Mouse (Mus musculus) cortical plate, adult 2 months (tissue): ENCODE results near the gene Ric3. TPM values are rescaled to one million over a fixed set of nuclear protein-coding genes. Genes with fewer than 3 reads are reported as not detected.

ENCODE experiments used
- H3K27ac ChIP-seq: fragments of 200-500 bp; 2 replicates; pipeline ENCODE4 v1.5.1; 2012; ENCODE audit warnings: low read length, control low read depth, inconsistent platforms; ENCODE audit not compliant: insufficient read depth
- H3K4me1 ChIP-seq: fragments of 200-500 bp; 2 replicates; pipeline ENCODE4 v1.6.1; 2011; ENCODE audit warnings: low read length; ENCODE audit not compliant: control insufficient read depth, insufficient read depth
- H3K4me3 ChIP-seq: fragments of 200-500 bp; 2 replicates; pipeline ENCODE4 v1.5.1; 2011; ENCODE audit warnings: mild to moderate bottlenecking, low read length, control low read depth; ENCODE audit not compliant: insufficient read depth
- CTCF ChIP-seq: fragments of 200-500 bp; IDR thresholded peaks from 2 replicates; pipeline ENCODE4 v1.5.1; 2011; ENCODE audit warnings: mild to moderate bottlenecking, control low read depth, low read length; ENCODE audit not compliant: insufficient read depth; ENCODE audit errors: extremely low read depth
- POLR2A ChIP-seq: fragments of 200-500 bp; IDR thresholded peaks from 2 replicates; pipeline ENCODE4 v1.6.1; 2011; ENCODE audit warnings: mild to moderate bottlenecking, low read length, control low read depth; ENCODE audit not compliant: insufficient read depth; ENCODE audit errors: extremely low read depth
- polyA plus RNA-seq: library from polyadenylated mRNA; depleted of rRNA; stranded (reverse); fragments of >200 nt; gene quantifications from 2 replicates; pipeline ENCODE4 v1.2.3, GENCODE M21; 2012

Ric3 gene
- polyA plus RNA-seq, 1 experiment: 42.7 TPM

GRCm38 (mm10) chr7:109010720-109011595 lies 72.2 kb downstream of the Ric3 start:
- H3K4me1 ChIP-seq: peaks cover 11% of the 10 kb centered on the region
- peak overlapping the region; percentile 83 for H3K27ac ChIP-seq
- TF ChIP-seq POLR2A (0 out of 2 replicates have a peak, but pooled peaks have one; percentile 17), CTCF (no peak)
- H3K4me3 ChIP-seq: peak overlapping the region; percentile 53

GRCm38 (mm10) chr7:109009260-109009659 lies 73.9 kb downstream of the Ric3 start:
- H3K4me1 ChIP-seq: peaks cover 6% of the 10 kb centered on the region
- H3K4me3 ChIP-seq: no peak overlapping the region
- no peak for TF ChIP-seq POLR2A
- TF ChIP-seq CTCF: no peak
- no peak overlapping the region for H3K27ac ChIP-seq

GRCm38 (mm10) chr7:109003653-109004052 lies 79.5 kb downstream of the Ric3 start:
- no peak overlapping the region for H3K4me3 ChIP-seq
- H3K27ac ChIP-seq: no peak overlapping the region
- H3K4me1 ChIP-seq: peaks cover 1% of the 10 kb centered on the region; the same call in 1 of the 2 replicates
- no peak for TF ChIP-seq CTCF
- no peak for TF ChIP-seq POLR2A

- H3K4me1 ChIP-seq: peaks cover 1% of the 10 kb centered on the region; the same call in 1 of the 2 replicates
- H3K4me3 ChIP-seq: no peak overlapping the region
- no peak overlapping the region for H3K27ac ChIP-seq
- TF ChIP-seq POLR2A: no peak
- no peak for TF ChIP-seq CTCF
These were observed 81.2 kb downstream of the Ric3 start for GRCm38 (mm10) chr7:109001971-109002370.

- Histone ChIP-seq H3K4me1 (peaks cover 1% of the 10 kb centered on the region; the same call in 1 of the 2 replicates), H3K4me3 (no peak overlapping the region), H3K27ac (peak overlapping the region; percentile 62; the same call in 1 of the 2 replicates)
- TF ChIP-seq CTCF (peak; percentile 29; the same call in 1 of the 2 replicates), POLR2A (no peak)
These were observed 82.7 kb downstream of the Ric3 start for GRCm38 (mm10) chr7:109000315-109000954.

- Histone ChIP-seq H3K4me3 (no peak overlapping the region), H3K4me1 (peaks cover 4% of the 10 kb centered on the region; the same call in 1 of the 2 replicates), H3K27ac (no peak overlapping the region)
- TF ChIP-seq POLR2A (no peak), CTCF (no peak)
These were observed 87.0 kb downstream of the Ric3 start for GRCm38 (mm10) chr7:108996156-108996555.

- Histone ChIP-seq H3K27ac (no peak overlapping the region), H3K4me3 (no peak overlapping the region), H3K4me1 (0 out of 2 replicates have a peak, but pooled peaks cover 3% of the 10 kb centered on the region)
- TF ChIP-seq POLR2A (no peak), CTCF (no peak)
These were observed 89.2 kb downstream of the Ric3 start for GRCm38 (mm10) chr7:108993881-108994291.

GRCm38 (mm10) chr7:108993230-108993629 lies 89.9 kb downstream of the Ric3 start:
- 0 out of 2 replicates have a peak, but pooled peaks cover 3% of the 10 kb centered on the region for H3K4me1 ChIP-seq
- TF ChIP-seq POLR2A (no peak), CTCF (no peak)
- H3K4me3 ChIP-seq: no peak overlapping the region
- H3K27ac ChIP-seq: no peak overlapping the region

- Histone ChIP-seq H3K4me3 (peak overlapping the region; percentile 16), H3K27ac (peak overlapping the region; percentile 8), H3K4me1 (0 out of 2 replicates have a peak, but pooled peaks cover 3% of the 10 kb centered on the region)
- TF ChIP-seq POLR2A: peak; percentile 58; the same call in 1 of the 2 replicates
- TF ChIP-seq CTCF: no peak
These were observed 91.9 kb downstream of the Ric3 start for GRCm38 (mm10) chr7:108991207-108991606.
